Mouse (Mus musculus) G1E-ER4 (cell line): ENCODE results near the gene Rom1. TPM values are rescaled to one million over a fixed set of nuclear protein-coding genes. Genes with fewer than 3 reads are reported as not detected.
A peak's percentile ranks its signal among the peaks of the same experiment; 100 is the strongest.

Experiments
- GATA1 ChIP-seq: IDR thresholded peaks from one replicate; pipeline ENCODE4 v1.8.0; 2012; ENCODE audit warnings: low read length, inconsistent platforms
- polyA plus RNA-seq: library from polyadenylated mRNA; stranded (reverse); fragments of >175 nt; gene quantifications from 2 replicates; pipeline ENCODE4 v1.2.3, GENCODE M21; 2012

The Rom1 gene
- polyA plus RNA-seq, 1 experiment, result 38.6 TPM

GRCm38 (mm10) chr19:8946929-8947328, 17.8 kb upstream of the Rom1 start:
- no peak for TF ChIP-seq GATA1

DNA sequence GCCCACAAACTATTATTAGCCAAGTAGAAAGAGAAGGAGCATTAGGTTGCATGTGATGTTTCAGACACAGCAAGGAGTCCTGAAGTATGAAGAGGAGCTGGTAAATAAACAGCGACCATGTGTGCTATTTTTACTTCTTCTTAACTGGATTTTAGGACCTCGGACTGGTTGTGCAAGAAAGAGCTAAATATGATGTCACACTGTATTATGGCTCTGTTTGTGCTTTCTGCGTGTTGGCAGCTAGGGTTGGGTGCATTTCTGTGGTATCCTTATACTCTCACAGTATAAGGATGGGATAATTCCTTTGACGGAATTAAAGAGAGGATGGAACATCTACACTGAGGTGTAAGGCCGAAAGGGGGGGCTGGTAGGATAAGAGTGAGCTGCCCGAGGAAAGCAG, 16.1 kb upstream of the Rom1 start:
- no peak for TF ChIP-seq GATA1

GRCm38 (mm10) chr19:8944750-8945149, 15.6 kb upstream of the Rom1 start:
- no peak for TF ChIP-seq GATA1

GRCm38 (mm10) chr19:8944062-8944461, 14.9 kb upstream of the Rom1 start:
- TF ChIP-seq GATA1, result no peak

- no peak for TF ChIP-seq GATA1
Measured at GRCm38 (mm10) chr19:8943047-8943446, 13.9 kb upstream of the Rom1 start.

DNA sequence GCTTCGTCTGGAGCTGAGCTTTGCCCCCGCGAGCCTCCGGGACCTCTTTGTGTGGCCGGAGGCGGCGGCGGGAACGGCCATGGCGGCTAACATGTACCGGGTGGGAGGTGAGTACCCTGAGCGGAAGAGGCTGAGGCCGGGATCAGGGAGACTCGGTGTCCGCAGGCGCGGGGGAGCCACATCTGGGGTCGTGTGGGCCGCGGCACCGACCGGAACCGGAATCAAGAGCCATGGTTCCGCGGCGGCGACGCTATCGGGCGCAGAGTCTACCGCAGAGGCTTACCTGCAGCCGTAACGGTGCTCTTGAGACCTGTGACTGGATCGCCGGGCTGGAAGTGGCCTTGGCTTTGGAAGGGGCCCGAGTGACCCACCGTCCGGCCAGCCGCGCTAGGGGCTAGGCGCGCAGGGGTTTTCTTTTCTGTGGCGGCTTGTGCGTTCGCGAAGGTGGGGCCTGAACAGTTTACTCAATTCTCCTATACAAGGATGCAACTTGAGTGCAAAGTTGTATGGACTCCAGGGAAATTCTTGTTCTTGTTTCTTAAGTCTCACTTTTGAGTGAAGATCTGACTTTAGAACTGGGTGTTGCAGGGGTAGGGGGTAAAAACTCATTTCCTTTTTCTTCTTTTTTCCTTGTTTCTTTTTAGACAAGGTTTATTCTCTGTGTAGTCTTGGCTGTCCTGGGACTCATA, 13.3 kb upstream of the Rom1 start:
- TF ChIP-seq GATA1, result no peak

DNA sequence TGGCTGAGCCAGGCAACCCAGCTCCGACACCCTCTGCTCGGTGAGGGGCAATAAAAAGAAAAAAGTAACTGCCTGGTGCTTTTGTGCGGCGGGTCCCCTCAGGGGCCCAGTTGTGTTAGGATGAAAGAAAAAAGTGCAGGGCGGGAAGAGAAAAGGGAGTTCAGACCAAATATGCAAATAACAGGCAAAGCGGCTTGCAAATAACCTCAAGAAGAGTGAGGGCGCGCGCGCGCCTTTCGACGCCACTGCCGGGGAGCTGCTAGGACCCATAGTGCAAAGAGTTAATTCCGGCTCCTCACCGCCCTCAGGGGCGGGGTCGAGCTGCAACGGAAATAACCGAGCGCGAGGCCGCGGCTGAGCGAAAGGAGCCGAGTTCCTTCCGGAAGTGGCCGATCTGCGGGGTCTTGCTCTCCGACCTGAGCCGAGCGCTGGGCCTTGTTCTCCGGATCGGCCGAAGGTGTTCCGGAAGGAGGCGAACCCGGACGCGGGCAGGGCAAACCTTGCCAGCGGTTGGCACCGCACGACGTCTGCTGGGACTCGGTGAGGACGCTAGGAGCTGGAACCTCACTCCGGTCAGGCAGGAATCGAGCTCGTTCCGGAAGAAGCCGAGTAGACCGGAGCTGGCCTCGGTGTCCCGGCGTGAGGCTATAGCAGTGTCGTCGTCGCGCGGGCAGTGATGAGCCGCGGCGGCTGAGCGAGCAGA, 12.5 kb upstream of the Rom1 start, which contains the start of gene Mta2:
Mta2 (plus strand) TSS at position 361 of the 703 bp plus-strand sequence.
- no peak for TF ChIP-seq GATA1

DNA sequence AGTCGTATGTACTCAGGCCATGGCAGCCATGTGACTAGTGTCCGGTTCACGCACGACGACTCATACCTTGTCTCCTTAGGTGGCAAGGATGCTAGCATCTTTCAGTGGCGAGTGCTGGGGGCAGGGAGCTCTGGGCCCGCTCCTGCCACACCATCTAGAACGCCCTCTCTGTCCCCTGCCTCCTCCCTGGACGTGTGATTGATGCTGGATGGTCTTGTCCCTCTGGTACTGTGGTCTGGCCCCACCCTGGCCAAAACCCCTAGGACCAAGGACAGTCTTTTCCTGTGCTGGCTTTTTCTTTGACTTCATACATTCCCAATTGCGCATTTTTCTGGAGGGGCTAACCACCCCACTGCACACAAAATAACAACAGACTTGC, 12.0 kb upstream of the Rom1 start:
- no peak for TF ChIP-seq GATA1

- TF ChIP-seq GATA1, result no peak
Measured at GRCm38 (mm10) chr19:8940526-8941133, 11.5 kb upstream of the Rom1 start.

- no peak for TF ChIP-seq GATA1
Measured at GRCm38 (mm10) chr19:8936736-8937135, 7.6 kb upstream of the Rom1 start.

GRCm38 (mm10) chr19:8930771-8931170, 1.6 kb upstream of the Rom1 start:
- TF ChIP-seq GATA1, result no peak

GRCm38 (mm10) chr19:8930117-8930516, 961 bp upstream of the Rom1 start:
- no peak for TF ChIP-seq GATA1

- TF ChIP-seq GATA1, result no peak
Measured at GRCm38 (mm10) chr19:8928689-8929223, 400 bp downstream of the Rom1 start.

GRCm38 (mm10) chr19:8927891-8928525, 1.1 kb downstream of the Rom1 start:
- TF ChIP-seq GATA1, result peak; percentile 99

DNA sequence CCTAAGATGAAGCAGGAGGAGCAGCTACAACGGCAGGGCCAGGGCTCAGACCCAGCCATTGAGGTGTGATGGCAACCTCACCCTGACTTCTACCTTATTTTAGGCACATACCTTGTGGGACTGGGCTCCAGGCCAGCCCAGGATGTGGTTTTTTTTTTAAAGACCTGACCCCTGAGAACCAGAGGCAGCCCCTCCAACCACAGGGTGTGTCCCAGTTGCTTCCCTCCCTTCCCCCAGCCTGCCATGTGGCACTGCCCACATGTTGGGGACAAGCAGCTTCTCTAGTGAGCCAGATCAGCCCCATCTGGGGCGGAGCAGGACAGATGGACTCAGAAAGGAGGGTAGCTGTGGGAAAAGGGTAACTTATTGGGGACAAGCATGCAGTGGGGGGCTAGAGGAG, 2.4 kb downstream of the Rom1 start:
- TF ChIP-seq GATA1, result no peak

GRCm38 (mm10) chr19:8921741-8922140, 7.4 kb downstream of the Rom1 start:
- TF ChIP-seq GATA1, result no peak
